In the genomic region with DNA sequence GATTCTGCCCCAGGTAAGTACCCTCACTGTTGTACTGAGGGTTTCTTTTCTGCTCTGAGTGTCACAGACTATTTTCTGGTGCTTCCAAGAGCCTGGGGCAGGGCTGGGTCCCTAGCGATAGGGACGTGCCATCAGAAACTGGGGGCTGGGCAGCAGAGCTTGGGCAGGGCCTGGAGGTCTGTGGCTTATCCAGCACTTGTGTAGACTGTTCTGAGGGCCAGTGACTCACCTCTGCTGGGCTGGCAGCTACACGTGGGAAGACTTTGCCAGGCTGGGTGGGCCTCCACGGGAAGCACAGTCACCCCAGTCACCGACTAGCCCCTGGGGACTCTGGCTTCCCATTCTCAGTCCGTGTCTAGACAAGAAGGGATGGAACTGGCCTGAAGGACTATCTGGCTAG, we compare ENCODE assay signal across 8 mouse cellular contexts. TPM values are rescaled to one million over a fixed set of nuclear protein-coding genes. Genes with fewer than 3 reads are reported as not detected.
A peak's percentile ranks its signal among the peaks of the same experiment; 100 is the strongest.
DNase-seq lines count a peak whose midpoint lies in the region; ATAC-seq and TF ChIP-seq lines count a peak whose summit lies in the region.

No protein-coding gene starts in this region.

- WGBS in forebrain, embryonic 11.5 days: 60% methylated on average over 6 of the region's 6 CpGs
- 69% methylated on average over 6 of the region's 6 CpGs for whole genome bisulfite sequencing in intestine, embryonic 14.5 days
- WGBS in midbrain, embryonic 13.5 days: 52% methylated on average over 6 of the region's 6 CpGs
- WGBS in thymus, adult 2 months: 49% methylated on average over 6 of the region's 6 CpGs

- peaks cover 6% of the 10 kb centered on the region for H3K4me1 ChIP-seq in testis, adult 2 months (ENCODE audit: control insufficient read depth, insufficient read depth, low read length)
- peaks cover 4% of the 10 kb centered on the region; the same call in 1 of the 2 replicates for H3K4me1 ChIP-seq in forebrain, embryonic 11.5 days (replicated peaks; ENCODE audit: control insufficient read depth, insufficient read depth, low read length)
- peaks cover 22% of the 10 kb centered on the region for H3K4me1 ChIP-seq in intestine, embryonic 14.5 days (replicated peaks; ENCODE audit: control insufficient read depth, insufficient read depth, low read length)
- H3K4me1 ChIP-seq in midbrain, embryonic 13.5 days (replicated peaks): peaks cover 23% of the 10 kb centered on the region
- H3K4me1 ChIP-seq in thymus, adult 2 months (replicated peaks; ENCODE audit: control insufficient read depth, insufficient read depth, low read length): peaks cover 9% of the 10 kb centered on the region; the same call in 1 of the 2 replicates

- no peak for DNase-seq in testis, postnatal 14 days (ENCODE audit: low spot score)
- no peak for DNase-seq in forebrain, embryonic 11.5 days (ENCODE audit: low spot score)
- no peak for DNase-seq in intestine, embryonic 14.5 days (ENCODE audit: low spot score)
- DNase-seq in thymus, adult 2 months: no peak
- DNase-seq in urinary bladder, postnatal 25 days (ENCODE audit: low spot score): no peak
- no peak for DNase-seq in embryo, embryonic 10 days (ENCODE audit: low spot score)

- H3K9me3 ChIP-seq in forebrain, embryonic 11.5 days (ENCODE audit: control insufficient read depth, low read length): no peaks in the 10 kb centered on the region
- H3K9me3 ChIP-seq in intestine, embryonic 14.5 days (ENCODE audit: control insufficient read depth, low read length): no peaks in the 10 kb centered on the region
- no peaks in the 10 kb centered on the region for H3K9me3 ChIP-seq in midbrain, embryonic 13.5 days

- peak overlapping the region; percentile 98; the same call in 1 of the 2 replicates for H3K4me2 ChIP-seq in forebrain, embryonic 11.5 days (ENCODE audit: low read depth, low read length, severe bottlenecking)
- H3K4me2 ChIP-seq in intestine, embryonic 14.5 days (ENCODE audit: low read length): peak overlapping the region; percentile 91
- peak overlapping the region; percentile 99 for H3K4me2 ChIP-seq in midbrain, embryonic 13.5 days (replicated peaks)

- peak overlapping the region; percentile 63 for H3K9ac ChIP-seq in forebrain, embryonic 11.5 days (ENCODE audit: low read length)
- peak overlapping the region; percentile 57 for H3K9ac ChIP-seq in intestine, embryonic 14.5 days (ENCODE audit: low read length)
- peak overlapping the region; percentile 72 for H3K9ac ChIP-seq in midbrain, embryonic 13.5 days (replicated peaks)

- H3K27ac ChIP-seq in testis, adult 2 months (ENCODE audit: control insufficient read depth, insufficient read depth, low read depth, low read length): no peak overlapping the region
- no peak overlapping the region for H3K27ac ChIP-seq in forebrain, embryonic 11.5 days (ENCODE audit: low read depth, low read length)
- H3K27ac ChIP-seq in intestine, embryonic 14.5 days (ENCODE audit: low read depth): no peak overlapping the region
- no peak overlapping the region for H3K27ac ChIP-seq in midbrain, embryonic 13.5 days
- H3K27ac ChIP-seq in thymus, adult 2 months (ENCODE audit: control insufficient read depth, insufficient read depth, low read length): no peak overlapping the region

- no peaks in the 10 kb centered on the region for H3K27me3 ChIP-seq in testis, adult 2 months (ENCODE audit: control insufficient read depth, insufficient read depth, low read length)
- no peaks in the 10 kb centered on the region for H3K27me3 ChIP-seq in forebrain, embryonic 11.5 days (ENCODE audit: control insufficient read depth, insufficient read depth, low read length)
- H3K27me3 ChIP-seq in intestine, embryonic 14.5 days (replicated peaks; ENCODE audit: control insufficient read depth, insufficient read depth, low read length): no peaks in the 10 kb centered on the region
- peaks cover 23% of the 10 kb centered on the region for H3K27me3 ChIP-seq in midbrain, embryonic 13.5 days
- H3K27me3 ChIP-seq in thymus, adult 2 months (ENCODE audit: control insufficient read depth, insufficient read depth, low read length): no peaks in the 10 kb centered on the region; the same call in 1 of the 2 replicates

- H3K36me3 ChIP-seq in testis, adult 2 months (ENCODE audit: control insufficient read depth, insufficient read depth, low read length): no peaks in the 10 kb centered on the region
- H3K36me3 ChIP-seq in forebrain, embryonic 11.5 days (ENCODE audit: control insufficient read depth, insufficient read depth, low read length): no peaks in the 10 kb centered on the region
- no peaks in the 10 kb centered on the region for H3K36me3 ChIP-seq in intestine, embryonic 14.5 days (ENCODE audit: control insufficient read depth, insufficient read depth, low read length)
- H3K36me3 ChIP-seq in midbrain, embryonic 13.5 days: no peaks in the 10 kb centered on the region
- no peaks in the 10 kb centered on the region for H3K36me3 ChIP-seq in thymus, adult 2 months (ENCODE audit: control insufficient read depth, insufficient read depth, low read length)

- ATAC-seq in forebrain, embryonic 11.5 days (replicated peaks; ENCODE audit: low FRiP score): 0 out of 2 replicates have a peak, but pooled peaks have one; percentile 16
- ATAC-seq in intestine, embryonic 14.5 days (replicated peaks; ENCODE audit: low FRiP score, low TSS enrichment, low read depth): no peak; the same call in 1 of the 2 replicates
- peak; percentile 18 for ATAC-seq in midbrain, embryonic 13.5 days

- no peak for TF ChIP-seq CTCF in testis, adult 2 months (IDR thresholded peaks at IDR 0.05; ENCODE audit: control insufficient read depth, insufficient read depth, insufficient replicate concordance, low read depth, low read length)
- no peak for TF ChIP-seq CTCF in thymus, adult 2 months (IDR thresholded peaks at IDR 0.05; ENCODE audit: borderline replicate concordance, control insufficient read depth, extremely low read depth, insufficient read depth, low read length, poor library complexity)

- H3K4me3 ChIP-seq in testis, adult 2 months (ENCODE audit: control insufficient read depth, low read depth, low read length): peak overlapping the region; percentile 0; the same call in 1 of the 2 replicates
- peak overlapping the region; percentile 59 for H3K4me3 ChIP-seq in forebrain, embryonic 11.5 days (ENCODE audit: low read depth, low read length)
- H3K4me3 ChIP-seq in intestine, embryonic 14.5 days (ENCODE audit: low read depth, low read length): peak overlapping the region; percentile 64
- peak overlapping the region; percentile 69 for H3K4me3 ChIP-seq in midbrain, embryonic 13.5 days (replicated peaks)
- H3K4me3 ChIP-seq in thymus, adult 2 months (ENCODE audit: control insufficient read depth, insufficient read depth, low read length): no peak overlapping the region

- no peak for TF ChIP-seq POLR2A in testis, adult 2 months (IDR thresholded peaks at IDR 0.05; ENCODE audit: control insufficient read depth, low read depth, low read length)
- no peak for TF ChIP-seq POLR2A in thymus, adult 2 months (IDR thresholded peaks at IDR 0.05; ENCODE audit: control insufficient read depth, extremely low read depth, insufficient read depth, low read length, poor library complexity)

RNA-seq across cellular contexts. Expression of gene Fads3, which starts 0.9 kb away (rescaled TPM):
- polyA plus RNA-seq in testis, adult 2 months (2012; rRNA removed): 7.6 and 12.0 TPM in 2 replicates
- polyA plus RNA-seq in forebrain, embryonic 11.5 days (2014; fragmentation: Nextera tagmentation; extraction: Ambion mirVana): 5.9 and 6.1 TPM in 2 replicates
- polyA plus RNA-seq in intestine, embryonic 14.5 days (2014; fragmentation: Nextera tagmentation; extraction: Ambion mirVana): 8.4 and 11.5 TPM in 2 replicates
- polyA plus RNA-seq in midbrain, embryonic 13.5 days (2015; fragmentation: Nextera tagmentation; extraction: Ambion mirVana): 8.7 and 9.1 TPM in 2 replicates
- polyA plus RNA-seq in thymus, adult 2 months (2012; rRNA removed): 13.6 and 19.9 TPM in 2 replicates

RNA-seq across cellular contexts. Expression of gene Rab3il1, which starts 40.8 kb away (rescaled TPM):
- 362 and 384 TPM in 2 replicates for polyA plus RNA-seq in testis, adult 2 months (2012; rRNA removed)
- 34.5 and 35.1 TPM in 2 replicates for polyA plus RNA-seq in forebrain, embryonic 11.5 days (2014; fragmentation: Nextera tagmentation; extraction: Ambion mirVana)
- polyA plus RNA-seq in intestine, embryonic 14.5 days (2014; fragmentation: Nextera tagmentation; extraction: Ambion mirVana): 30.0 and 32.7 TPM in 2 replicates
- 21.0 and 21.4 TPM in 2 replicates for polyA plus RNA-seq in midbrain, embryonic 13.5 days (2015; fragmentation: Nextera tagmentation; extraction: Ambion mirVana)
- polyA plus RNA-seq in thymus, adult 2 months (2012; rRNA removed): 12.8 and 15.7 TPM in 2 replicates

RNA-seq across cellular contexts. Expression of gene Best1, which starts 40.8 kb away (rescaled TPM):
- 339 and 362 TPM in 2 replicates for polyA plus RNA-seq in testis, adult 2 months (2012; rRNA removed)
- 0.92 and 1.5 TPM in 2 replicates for polyA plus RNA-seq in forebrain, embryonic 11.5 days (2014; fragmentation: Nextera tagmentation; extraction: Ambion mirVana)
- polyA plus RNA-seq in intestine, embryonic 14.5 days (2014; fragmentation: Nextera tagmentation; extraction: Ambion mirVana): 0.55 and 0.64 TPM in 2 replicates
- 1.8 and 2.0 TPM in 2 replicates for polyA plus RNA-seq in midbrain, embryonic 13.5 days (2015; fragmentation: Nextera tagmentation; extraction: Ambion mirVana)
- 0.31 and 0.33 TPM in 2 replicates for polyA plus RNA-seq in thymus, adult 2 months (2012; rRNA removed)

RNA-seq across cellular contexts. Expression of gene Fads2, which starts 59.3 kb away (rescaled TPM):
- polyA plus RNA-seq in testis, adult 2 months (2012; rRNA removed): 91.5 and 97.5 TPM in 2 replicates
- polyA plus RNA-seq in forebrain, embryonic 11.5 days (2014; fragmentation: Nextera tagmentation; extraction: Ambion mirVana): 75.9 and 83.8 TPM in 2 replicates
- 64.2 and 71.4 TPM in 2 replicates for polyA plus RNA-seq in intestine, embryonic 14.5 days (2014; fragmentation: Nextera tagmentation; extraction: Ambion mirVana)
- polyA plus RNA-seq in midbrain, embryonic 13.5 days (2015; fragmentation: Nextera tagmentation; extraction: Ambion mirVana): 169 and 173 TPM in 2 replicates
- polyA plus RNA-seq in thymus, adult 2 months (2012; rRNA removed): 36.3 and 45.6 TPM in 2 replicates

Comparison
In these comparisons a context has a peak if more than half of its experiments do, and no peak if none do; other contexts are left out.
1. RNA of gene Rab3il1, which starts 40.8 kb away (polyA plus RNA-seq): 362 to 384 TPM in testis, adult 2 months; 34.5 to 35.1 TPM in forebrain, embryonic 11.5 days, 30.0 to 32.7 TPM in intestine, embryonic 14.5 days, 21.0 to 21.4 TPM in midbrain, embryonic 13.5 days and 12.8 to 15.7 TPM in thymus, adult 2 months; every median in the first group is over 10 times any median in the second.
2. RNA of gene Best1, which starts 40.8 kb away (polyA plus RNA-seq): 339 to 362 TPM in testis, adult 2 months; 1.8 to 2.0 TPM in midbrain, embryonic 13.5 days, 0.92 to 1.5 TPM in forebrain, embryonic 11.5 days, 0.55 to 0.64 TPM in intestine, embryonic 14.5 days and 0.31 to 0.33 TPM in thymus, adult 2 months; every median in the first group is over 100 times any median in the second.
3. Peak in every context shown above with its lines, with median percentiles within 50 percentile points of each other: H3K4me2 ChIP-seq and H3K9ac ChIP-seq.